Mouse (Mus musculus) CH12.LX (cell line): ENCODE measurements at regions not wholly inside any gene's neighbourhood (a gene's known extent, or its start where the extent isn't known, plus 50 kb on each side); places are given as distances from the start of the nearest gene placed in this dataset.

Experiments
- CTCF ChIP-seq, 2 experiments: IDR thresholded peaks in 1 of 2; conservative IDR thresholded peaks in 1 of 2; 2 replicates each; pipeline ENCODE4 v1.5.1; 2011 to 2012; ENCODE audit warnings: low read depth in 2 of 2, low read length in 2 of 2, improper control_type of control experiment in 1 of 2, inconsistent platforms in 1 of 2, mild to moderate bottlenecking in 1 of 2, moderate library complexity in 1 of 2
- JUND ChIP-seq: conservative IDR thresholded peaks from 2 replicates; pipeline ENCODE4 v1.6.1; 2011; ENCODE audit warnings: low read depth, low read length, improper control_type of control experiment
- MYC ChIP-seq: IDR thresholded peaks from 2 replicates; pipeline ENCODE4 v1.6.1; 2011; ENCODE audit warnings: low read depth, mild to moderate bottlenecking, improper control_type of control experiment, low read length
- POLR2A ChIP-seq: IDR thresholded peaks from 2 replicates; pipeline ENCODE4 v1.6.1; 2011; ENCODE audit warnings: low read depth, mild to moderate bottlenecking, improper control_type of control experiment, low read length
- TBP ChIP-seq: conservative IDR thresholded peaks from 2 replicates; pipeline ENCODE4 v1.6.1; 2011; ENCODE audit warnings: low read depth, low read length, improper control_type of control experiment
- USF1 ChIP-seq: IDR thresholded peaks from 2 replicates; pipeline ENCODE4 v1.6.1; 2014; ENCODE audit warnings: low read depth, mild to moderate bottlenecking, inconsistent platforms, low read length, improper control_type of control experiment

GRCm38 (mm10) chr7:124610437-124610836 lies 627.8 kb downstream of the Hs3st4 start:
- TF ChIP-seq POLR2A, result no peak
- no peak for TF ChIP-seq TBP
- no peak for TF ChIP-seq MYC
- TF ChIP-seq CTCF (conservative IDR thresholded peaks at IDR 0.05 in 1 of 2, IDR thresholded peaks at IDR 0.05 in 1 of 2; ENCODE audit: low read depth in 2 of 2, low read length in 2 of 2), result no peak
- no peak for TF ChIP-seq USF1
- TF ChIP-seq JUND, result no peak
